Mouse (Mus musculus): ENCODE data around the gene Pa2g4. TPM values are rescaled to one million over a fixed set of nuclear protein-coding genes. Genes with fewer than 3 reads are reported as not detected.
A peak's percentile ranks its signal among the peaks of the same experiment; 100 is the strongest.
"Not testable (repeated sequence)": the region's sequence is repeated elsewhere in the genome, so short reads cannot be mapped to it uniquely, and the experiment has no call there.

Pa2g4 gene
- total RNA-seq, 2 experiments from 2014 or later: 37.8 to 39.3 TPM

DNA sequence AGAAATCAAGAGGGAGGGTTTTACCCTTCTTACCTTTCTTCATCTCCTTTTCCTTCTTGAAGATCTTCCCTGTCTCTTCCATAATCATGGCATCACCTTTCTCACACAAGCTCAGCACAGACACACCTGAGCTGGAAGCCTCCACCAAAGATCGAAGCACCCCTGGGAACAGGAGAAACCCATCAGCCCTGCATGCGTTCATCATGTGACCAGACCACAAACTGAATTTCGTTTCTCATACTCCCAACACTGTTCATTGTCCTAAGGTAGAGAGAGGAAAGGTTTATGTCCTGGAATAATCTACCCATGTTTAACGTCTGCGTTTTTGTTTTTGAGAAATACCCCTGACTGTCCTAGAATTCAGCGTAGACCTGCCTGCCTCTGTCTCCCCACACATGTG, 2.2 kb downstream of the Pa2g4 start:
- TF ChIP-seq CTCF (IDR thresholded peaks at IDR 0.05): no peak
- intact Hi-C loops (cut with DNase I): no loop called here
- H3K4me3 ChIP-seq: no peak overlapping the region
- DNase-seq: no peak
- no peak overlapping the region for H3K27ac ChIP-seq

DNA sequence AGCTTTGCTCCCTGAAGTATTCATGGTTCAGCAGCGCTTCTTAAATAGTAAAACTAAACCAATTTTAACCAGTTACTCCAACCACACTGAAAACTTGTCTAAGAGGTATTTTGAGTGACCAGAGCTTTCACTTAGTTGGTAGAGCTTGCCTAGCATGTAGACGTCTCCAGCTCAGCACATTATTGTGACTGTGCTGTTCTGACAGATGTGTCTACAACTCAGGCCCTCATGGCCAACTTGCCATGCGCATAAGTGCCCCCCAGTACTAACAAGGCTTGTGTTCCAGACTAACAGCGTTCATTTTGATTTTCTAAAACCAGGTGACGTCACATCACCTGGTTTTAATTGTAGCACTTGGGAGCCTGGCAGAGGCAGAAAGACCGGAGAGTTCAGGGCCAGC, 8.8 kb downstream of the Pa2g4 start:
- DNase-seq: no peak
- intact Hi-C loops (cut with DNase I): no loop called here
- Histone ChIP-seq H3K27ac (no peak overlapping the region), H3K4me3 (no peak overlapping the region)
- TF ChIP-seq CTCF (IDR thresholded peaks at IDR 0.05): no peak

DNA sequence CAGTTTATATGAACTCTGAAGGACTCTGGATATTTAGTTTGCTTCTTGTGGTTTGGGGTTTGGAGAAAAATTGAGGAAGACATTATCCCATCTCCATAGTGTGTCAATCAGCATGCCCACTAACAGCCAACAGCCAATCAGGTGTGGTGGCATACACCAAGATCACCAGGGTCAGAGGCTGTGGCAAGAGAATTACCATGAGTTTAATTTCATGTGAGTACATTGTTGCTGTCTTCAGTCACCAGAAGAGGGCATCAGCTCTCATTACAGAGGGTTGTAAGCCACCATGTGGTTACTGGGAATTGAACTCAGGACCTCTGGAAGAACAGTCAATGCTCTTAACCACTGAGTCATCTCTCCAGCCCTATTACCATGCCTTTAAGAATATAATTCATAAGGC, 9.5 kb downstream of the Pa2g4 start:
- TF ChIP-seq CTCF (IDR thresholded peaks at IDR 0.05): peak; percentile 43
- DNase-seq: no peak
- no peak overlapping the region for H3K4me3 ChIP-seq
- intact Hi-C loops (cut with DNase I): no loop called here
- no peak overlapping the region for H3K27ac ChIP-seq

DNA sequence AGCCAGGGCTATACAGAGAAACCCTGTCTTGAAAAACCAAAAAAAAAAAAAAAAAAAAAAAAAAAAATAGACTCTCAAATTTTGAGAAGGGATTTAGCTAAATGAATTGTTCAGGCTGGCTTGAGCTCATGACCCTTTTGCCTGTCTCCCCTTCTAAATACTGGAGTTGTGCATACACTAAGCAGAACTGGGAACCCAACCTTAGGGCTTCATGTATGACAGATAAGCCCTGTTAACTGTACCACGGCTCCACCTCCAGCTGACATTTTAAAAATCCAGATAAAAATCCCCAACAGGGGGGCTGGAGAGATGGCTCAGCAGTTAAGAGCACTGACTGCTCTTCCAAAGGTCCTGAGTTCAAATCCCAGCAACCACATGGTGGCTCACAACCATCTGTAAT, 10.2 kb downstream of the Pa2g4 start:
- H3K27ac ChIP-seq; H3K4me3 ChIP-seq; DNase-seq; intact Hi-C loops (cut with DNase I): not testable (repeated sequence)

DNA sequence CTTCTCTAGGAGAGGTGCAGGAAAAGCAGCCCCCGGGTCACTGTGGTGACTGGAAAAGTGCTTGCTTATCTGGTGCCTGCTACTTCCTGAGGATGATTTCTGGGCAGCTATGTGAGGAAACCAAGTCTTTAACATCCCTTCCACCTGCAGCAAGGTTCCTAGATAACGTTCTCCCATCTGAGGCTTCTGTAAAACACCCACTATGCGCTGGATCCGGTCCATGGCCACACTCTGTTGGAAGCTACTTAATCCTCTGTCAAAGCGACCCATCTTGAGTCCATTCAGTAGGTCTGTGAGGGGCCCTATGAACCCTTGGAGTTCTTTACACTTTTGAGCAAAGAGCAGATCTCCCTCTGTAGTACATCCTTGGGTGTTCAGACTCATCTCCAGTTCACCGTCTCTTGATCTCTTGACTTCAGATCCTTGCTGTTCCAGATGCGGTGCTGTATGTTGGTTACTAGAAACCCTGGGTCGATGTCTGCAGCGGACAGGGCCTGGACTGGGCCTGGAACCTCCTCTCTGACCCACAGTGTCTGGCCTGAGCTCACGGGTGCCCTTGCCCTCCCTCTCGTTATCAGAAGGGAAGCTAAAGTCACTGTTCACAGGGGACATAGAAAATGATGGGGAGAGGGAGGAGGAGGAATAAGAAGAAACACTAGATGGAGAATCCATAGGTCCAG, 15.5 kb downstream of the Pa2g4 start:
- DNase-seq; H3K4me3 ChIP-seq; intact Hi-C loops (cut with DNase I): not testable (repeated sequence)
- peak overlapping the region; percentile 97 for H3K27ac ChIP-seq

DNA sequence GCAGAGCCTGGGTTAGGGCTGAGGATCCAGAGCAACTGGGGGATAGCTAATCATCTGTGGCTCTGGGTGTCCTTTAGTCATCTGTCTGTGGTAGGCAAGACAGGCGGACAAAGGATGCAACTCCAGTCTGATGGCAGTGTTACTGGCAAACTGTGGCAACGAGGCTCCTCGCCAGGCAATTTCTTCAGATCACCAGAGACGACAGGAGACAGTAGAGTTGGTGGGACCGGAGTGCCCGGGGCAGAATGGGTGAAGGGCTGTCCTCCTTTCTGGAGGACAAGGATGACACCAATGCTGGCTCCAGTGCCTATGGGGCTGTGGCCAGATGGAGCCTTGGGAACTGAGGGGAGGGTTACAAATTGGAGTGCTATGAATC, 16.1 kb downstream of the Pa2g4 start:
- H3K27ac ChIP-seq: peak overlapping the region; percentile 97
- DNase-seq: peak; percentile 52
- peak overlapping the region; percentile 81 for H3K4me3 ChIP-seq
- intact Hi-C loops (cut with DNase I): loop anchor here (10.0 kb wide), 1 partner anchor 175 kb away; the partner anchor contains the start of gene Ankrd52

DNA sequence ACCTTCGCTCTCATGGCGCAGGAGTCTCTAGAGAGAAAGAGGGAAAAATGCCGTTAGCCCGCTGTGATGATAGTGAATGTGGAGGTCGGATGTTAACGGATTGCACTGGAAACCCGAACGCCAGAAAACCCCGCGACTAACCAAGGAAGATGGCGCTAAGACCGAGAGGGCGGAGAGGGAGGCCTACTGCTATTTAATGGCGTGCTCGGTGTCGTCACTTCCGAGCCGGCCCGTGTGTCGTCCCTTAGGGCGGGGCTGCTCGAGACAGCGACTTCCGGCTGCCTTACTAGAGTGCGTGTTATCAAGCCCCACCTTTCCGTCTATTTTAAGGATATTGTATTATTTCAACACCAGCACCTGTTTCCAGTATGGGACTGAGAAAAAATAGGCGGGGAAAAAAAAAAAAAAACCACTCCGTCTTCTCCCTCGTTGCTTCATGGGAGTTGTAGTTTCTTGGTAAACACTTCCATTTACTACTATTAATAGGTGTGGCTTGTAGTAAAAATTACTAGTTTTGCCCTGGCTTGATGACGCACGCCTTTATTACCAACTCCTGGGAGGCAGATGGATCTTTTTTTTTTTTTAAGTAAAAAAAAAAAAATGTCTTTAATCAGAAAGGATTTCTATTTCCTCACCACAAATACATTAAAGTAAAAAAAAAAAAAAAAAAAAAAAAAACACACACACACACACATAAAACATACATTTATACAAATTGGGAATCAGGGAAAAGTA, 16.7 kb downstream of the Pa2g4 start, which contains the start of gene Rpl41:
Gene Rpl41 (minus strand): TSS at position 359 of the 735 bp plus-strand sequence.
- intact Hi-C loops (cut with DNase I): loop anchor here (10.0 kb wide), 1 partner anchor 174 kb away; the partner anchor contains the start of gene Ankrd52
- H3K27ac ChIP-seq: peak within 1 kb of the TSS; percentile 97
- no peak for TF ChIP-seq CTCF (IDR thresholded peaks at IDR 0.05)
- DNase-seq: peak; percentile 95
- peak within 1 kb of the TSS; percentile 81 for H3K4me3 ChIP-seq

DNA sequence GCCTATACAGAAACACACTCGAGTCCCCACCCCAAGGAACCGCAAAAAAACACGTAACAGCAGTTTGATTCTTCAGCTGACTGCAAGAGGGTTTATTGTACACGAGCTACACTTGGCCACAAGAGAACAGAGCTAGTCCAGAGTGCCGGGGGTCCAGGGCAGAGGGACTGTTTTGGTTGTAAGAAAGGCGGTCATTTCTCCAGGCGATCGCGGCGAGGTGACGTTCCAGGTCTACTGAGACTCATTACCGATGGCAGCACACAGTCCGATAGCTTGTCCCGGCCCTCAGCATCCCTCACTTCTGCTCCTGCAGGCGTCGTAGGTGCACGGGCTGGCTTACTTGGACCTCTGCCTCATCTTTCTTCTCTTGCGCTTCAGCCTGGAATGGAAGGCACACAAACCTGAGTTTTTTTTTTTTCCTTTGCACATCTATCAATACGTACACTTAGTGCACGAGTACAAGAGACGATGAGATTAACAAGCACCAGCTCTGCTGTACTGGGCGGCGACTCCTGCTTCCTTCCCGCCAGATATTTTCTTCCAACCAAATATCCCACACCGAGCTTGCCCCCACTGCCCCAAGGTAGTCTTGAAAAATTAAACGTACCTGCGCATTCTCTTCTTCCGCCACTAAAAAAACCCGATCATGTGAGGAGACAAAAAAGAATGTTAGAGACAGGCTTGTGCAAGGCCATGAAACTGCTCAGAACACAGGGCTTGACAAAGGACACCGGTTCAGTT, 17.6 kb downstream of the Pa2g4 start:
- peak overlapping the region; percentile 81 for H3K4me3 ChIP-seq
- not testable (repeated sequence) for DNase-seq
- peak overlapping the region; percentile 97 for H3K27ac ChIP-seq
- intact Hi-C loops (cut with DNase I): loop anchor here (10.0 kb wide), 1 partner anchor 173 kb away; the partner anchor contains the start of gene Ankrd52

DNA sequence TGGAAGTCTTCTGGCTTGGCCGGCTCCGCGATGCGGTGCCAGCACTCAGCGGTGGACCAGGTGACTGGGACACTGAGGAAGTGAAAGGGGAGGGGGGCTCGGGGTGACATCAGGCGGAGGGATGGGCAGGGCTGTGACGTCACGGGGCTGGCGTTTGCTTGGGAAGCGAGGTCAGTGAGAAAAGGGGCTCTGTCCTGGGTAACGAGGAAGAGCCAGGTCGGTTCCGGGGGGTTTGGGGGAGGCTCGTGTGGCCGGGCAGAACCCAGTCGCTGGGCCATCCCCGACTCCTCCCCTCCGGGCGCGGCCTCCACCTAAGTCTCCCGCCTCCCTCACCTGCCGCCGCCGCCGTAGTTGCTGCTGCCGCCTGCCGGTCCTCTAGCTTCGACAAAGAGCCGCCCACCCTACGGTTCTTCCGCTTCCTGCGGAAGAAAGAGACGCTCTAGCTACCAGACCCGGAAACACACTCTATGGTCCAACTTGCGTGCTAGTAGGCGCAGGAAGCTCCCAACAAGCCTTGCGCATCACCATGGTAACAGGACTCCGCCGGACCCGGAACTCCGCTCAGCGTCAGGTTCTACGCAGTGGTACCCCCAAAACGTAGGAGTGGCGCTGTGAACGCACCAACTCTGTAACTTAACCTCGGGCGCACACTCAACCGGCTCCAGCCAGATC, 18.3 kb downstream of the Pa2g4 start, which contains the start of gene Zc3h10:
Gene Zc3h10 (minus strand): TSS at position 414 of the 672 bp plus-strand sequence.
- peak; percentile 95 for DNase-seq
- Histone ChIP-seq H3K4me3 (peak within 1 kb of the TSS; percentile 81), H3K27ac (peak within 1 kb of the TSS; percentile 97)
- TF ChIP-seq CTCF (IDR thresholded peaks at IDR 0.05): peak; percentile 67
- intact Hi-C loops (cut with DNase I): loop anchor here (2.0 to 10.0 kb wide), 2 partner anchors 51 to 173 kb away; partner anchors contain the start of gene Ankrd52

DNA sequence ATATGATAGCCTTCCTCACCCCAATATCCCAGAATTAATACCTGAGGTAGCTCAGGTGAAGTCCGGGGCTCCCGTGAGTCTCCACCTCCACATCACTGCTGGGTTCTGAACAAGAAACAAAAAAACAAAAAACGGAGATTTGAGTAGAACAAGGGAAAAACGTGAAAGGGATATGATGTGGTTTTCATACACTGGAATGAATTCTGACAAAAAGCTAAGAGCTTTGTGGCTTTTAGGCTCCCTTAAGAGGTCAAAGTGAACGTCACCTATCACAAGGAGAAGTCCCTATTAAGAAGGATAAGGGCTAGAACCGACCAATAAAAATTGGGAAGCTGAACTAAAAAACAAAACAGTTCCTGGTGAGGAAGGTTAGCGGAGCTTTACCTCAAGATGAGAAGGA, 19.0 kb downstream of the Pa2g4 start:
- no peak for TF ChIP-seq CTCF (IDR thresholded peaks at IDR 0.05)
- intact Hi-C loops (cut with DNase I): loop anchor here (2.0 to 10.0 kb wide), 2 partner anchors 50 to 172 kb away; partner anchors contain the start of gene Ankrd52
- Histone ChIP-seq H3K27ac (peak overlapping the region; percentile 97), H3K4me3 (peak overlapping the region; percentile 81)
- no peak for DNase-seq

DNA sequence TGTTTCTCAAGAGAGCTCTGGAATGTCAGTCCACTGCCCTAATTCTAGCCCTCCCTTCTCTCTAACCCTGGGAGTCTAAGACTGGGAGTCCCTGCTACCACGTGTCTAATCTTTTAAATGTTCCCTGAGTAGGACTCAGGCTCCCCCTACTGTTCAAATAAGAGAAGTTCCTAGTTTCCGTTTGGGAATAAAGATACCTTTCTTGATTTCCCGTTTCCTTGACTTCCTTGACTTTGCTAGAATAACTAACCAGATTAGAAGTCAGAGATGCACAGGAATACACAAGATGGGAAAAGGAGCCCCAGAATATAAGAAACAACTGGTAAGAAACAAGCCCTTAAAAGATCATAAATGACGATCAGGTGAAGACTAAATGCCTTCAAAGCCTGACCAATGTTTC, 19.4 kb downstream of the Pa2g4 start:
- Histone ChIP-seq H3K4me3 (peak overlapping the region; percentile 81), H3K27ac (peak overlapping the region; percentile 97)
- intact Hi-C loops (cut with DNase I): loop anchor here (2.0 to 10.0 kb wide), 2 partner anchors 50 to 172 kb away; partner anchors contain the start of gene Ankrd52
- TF ChIP-seq CTCF (IDR thresholded peaks at IDR 0.05): peak; percentile 82
- no peak for DNase-seq

DNA sequence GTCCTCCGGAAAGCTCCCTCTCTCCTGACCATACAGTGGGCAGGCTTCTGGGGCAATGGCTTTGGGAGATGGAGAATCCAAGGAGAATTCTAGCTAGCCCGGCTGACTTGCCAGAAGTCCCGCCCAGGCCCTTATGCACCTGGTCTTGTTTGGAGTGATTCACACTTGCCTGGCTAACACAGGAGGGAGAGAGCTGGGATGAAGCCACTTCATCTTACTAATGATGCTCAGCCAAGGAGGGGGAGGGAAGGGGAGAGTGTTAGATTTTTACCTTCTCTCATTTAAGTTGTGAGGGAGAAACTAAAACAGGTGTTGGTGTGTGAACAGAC, 20.3 kb downstream of the Pa2g4 start:
- Histone ChIP-seq H3K4me3 (no peak overlapping the region), H3K27ac (peak overlapping the region; percentile 97)
- no peak for DNase-seq
- no peak for TF ChIP-seq CTCF (IDR thresholded peaks at IDR 0.05)
- intact Hi-C loops (cut with DNase I): loop anchor here (10.0 kb wide), 1 partner anchor 171 kb away; the partner anchor contains the start of gene Ankrd52

All from gastrocnemius, adult 2 months (tissue).